Mouse (Mus musculus) thymus, postnatal 14 days (tissue): ENCODE results near the gene Slc1a2.

ENCODE experiments used
- DNase-seq: peaks from one replicate; pipeline ENCODE4 v3.0.0; 2021

Gene Slc1a2

DNA sequence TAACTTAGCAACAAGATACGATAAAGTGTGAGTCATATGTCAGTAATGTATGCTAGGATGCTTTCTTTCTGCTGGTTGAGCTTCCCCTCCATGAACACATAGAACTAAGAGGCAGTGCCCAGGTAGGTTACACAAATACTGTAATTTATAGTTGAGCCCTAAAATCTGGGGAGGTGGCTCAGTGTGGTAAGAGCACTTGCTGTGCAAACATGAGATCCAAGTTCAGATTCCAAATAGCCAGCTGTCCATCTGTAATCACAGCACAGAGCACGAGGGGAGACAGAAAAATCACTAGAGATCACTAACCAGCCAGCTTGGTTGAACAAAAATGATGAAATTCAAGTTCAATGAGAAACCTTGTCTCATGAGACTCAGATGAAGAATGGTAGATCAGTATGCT is 63.4 kb downstream of the Slc1a2 start:
- DNase-seq, result no peak

DNA sequence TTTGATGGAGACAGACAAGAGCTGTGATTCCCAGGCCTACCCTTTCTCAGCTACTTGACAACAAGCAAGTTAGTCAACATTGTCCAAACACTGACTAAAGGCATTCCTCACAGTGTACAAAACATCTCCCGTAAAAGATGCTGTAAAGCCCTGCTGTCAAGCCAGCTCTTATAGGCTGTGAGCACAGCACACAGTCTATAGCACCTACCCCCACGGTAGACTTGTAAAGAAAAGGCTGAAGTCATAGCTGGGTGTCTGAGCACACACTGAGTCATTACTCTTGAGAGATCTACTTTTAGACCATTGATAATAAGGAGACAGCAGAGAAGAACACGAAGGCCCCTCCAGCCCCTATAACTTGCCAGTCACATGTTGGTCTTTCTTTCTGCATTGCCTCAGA is 66.6 kb downstream of the Slc1a2 start:
- no peak for DNase-seq

DNA sequence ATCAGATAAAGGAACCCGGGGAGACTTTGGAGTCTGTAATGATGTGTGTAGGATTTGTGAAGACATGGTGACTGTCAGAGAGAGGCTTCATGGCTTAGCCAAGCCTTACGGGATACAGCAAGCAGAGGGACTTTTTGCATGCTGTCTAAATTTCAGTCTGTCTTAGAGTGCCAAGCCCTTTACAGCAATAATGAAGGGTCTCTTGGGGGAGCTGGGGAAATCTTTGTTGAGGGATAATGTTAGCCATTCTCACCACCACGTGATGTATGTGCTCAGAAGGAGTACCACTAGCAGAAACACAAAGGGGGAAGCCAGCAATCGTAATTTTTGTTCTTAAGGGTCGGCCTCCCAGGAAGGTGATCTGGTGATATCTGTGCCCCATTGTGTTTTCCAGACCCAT is 71.9 kb downstream of the Slc1a2 start:
- no peak for DNase-seq

DNA sequence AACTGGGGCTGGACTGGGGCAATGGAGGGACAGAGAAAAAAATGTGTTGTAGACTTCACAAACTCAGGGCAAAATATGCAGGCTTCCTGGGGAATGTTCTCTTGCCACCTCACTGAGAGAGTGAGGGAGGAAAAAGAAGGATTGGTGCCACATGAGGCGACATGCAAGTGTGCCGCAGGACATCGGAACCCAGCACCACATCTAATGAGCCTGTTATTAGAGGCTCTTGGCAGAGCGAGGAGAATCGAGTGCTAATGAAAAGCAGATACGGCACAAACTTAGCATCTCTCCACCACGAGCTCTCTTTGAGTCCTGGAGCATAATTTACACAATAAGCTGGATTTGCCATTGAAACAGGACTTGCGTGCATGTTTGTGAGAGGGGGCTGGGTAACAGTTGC is 72.3 kb downstream of the Slc1a2 start:
- no peak for DNase-seq

DNA sequence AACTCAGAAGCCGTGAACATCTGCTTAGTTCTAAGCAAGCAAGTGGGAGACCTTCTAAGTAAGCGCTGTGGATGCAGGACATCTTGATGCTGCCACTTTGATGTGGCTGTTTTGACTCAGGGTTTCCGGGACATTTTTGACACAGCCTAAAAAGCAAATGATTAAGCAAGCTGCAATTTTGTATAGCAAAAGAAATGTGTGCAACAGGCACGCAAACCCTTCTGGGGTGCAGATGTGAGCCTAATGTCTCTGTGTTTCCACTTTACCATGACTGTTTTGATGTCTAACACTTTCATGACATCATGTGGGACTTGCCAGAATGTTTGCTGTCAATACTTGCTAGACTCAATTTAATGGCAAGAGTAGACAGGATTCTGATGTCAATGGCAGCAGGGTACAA is 74.7 kb downstream of the Slc1a2 start:
- DNase-seq, result peak; percentile 21

DNA sequence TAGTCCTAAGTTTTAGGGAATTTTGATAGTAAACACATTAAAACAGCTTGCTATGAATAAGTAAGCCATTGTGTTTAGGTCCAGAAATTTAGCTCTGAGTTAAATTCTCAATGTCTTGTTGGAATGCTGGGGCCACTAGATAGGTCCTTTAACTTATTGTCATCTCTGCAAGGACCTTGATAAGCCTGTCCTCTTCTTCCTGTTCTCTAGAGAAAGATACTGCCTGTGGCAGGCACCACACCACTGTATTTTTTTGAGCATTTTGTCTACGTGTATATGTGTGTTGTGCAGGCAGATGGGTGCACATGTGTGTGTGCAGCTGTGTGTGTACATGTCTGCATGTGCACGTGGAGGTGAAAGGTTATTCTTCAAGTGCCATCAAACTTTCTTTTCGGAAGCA is 75.6 kb downstream of the Slc1a2 start:
- DNase-seq, result no peak

DNA sequence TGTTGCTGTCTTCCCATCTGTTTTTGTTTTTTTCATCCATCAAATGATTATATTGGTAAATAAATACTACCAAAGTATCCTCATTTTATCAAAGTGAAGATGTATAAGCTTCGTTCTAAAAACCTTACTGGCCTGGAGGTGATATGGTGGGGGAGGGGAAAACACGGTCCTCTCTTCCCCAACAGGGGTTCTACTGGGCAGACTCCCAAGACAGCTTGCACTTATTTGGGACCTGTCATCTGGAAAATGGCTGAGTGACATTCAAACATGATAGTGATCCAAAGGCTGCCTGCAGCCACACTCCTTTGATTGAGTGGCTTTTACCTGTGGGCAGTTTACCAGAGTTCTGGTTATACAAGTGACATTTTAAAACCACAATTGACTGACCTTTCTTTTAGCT is 76.6 kb downstream of the Slc1a2 start:
- DNase-seq, result no peak

DNA sequence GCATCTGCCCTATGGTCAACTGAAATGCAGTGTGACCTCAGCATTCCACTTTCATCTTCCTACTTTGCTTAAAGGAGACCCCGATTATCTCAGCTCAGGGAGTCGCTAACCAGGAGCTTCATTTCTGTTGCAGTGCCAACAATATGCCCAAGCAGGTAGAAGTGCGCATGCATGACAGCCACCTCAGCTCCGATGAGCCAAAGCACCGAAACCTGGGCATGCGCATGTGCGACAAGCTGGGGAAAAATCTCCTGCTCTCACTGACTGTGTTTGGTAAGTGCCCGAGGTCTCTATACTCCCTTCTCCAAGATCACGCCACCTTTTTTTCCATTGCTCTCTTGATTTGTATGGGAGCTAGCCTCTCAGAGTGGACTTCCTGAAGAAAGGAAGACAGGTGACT is 77.4 kb downstream of the Slc1a2 start:
- no peak for DNase-seq

DNA sequence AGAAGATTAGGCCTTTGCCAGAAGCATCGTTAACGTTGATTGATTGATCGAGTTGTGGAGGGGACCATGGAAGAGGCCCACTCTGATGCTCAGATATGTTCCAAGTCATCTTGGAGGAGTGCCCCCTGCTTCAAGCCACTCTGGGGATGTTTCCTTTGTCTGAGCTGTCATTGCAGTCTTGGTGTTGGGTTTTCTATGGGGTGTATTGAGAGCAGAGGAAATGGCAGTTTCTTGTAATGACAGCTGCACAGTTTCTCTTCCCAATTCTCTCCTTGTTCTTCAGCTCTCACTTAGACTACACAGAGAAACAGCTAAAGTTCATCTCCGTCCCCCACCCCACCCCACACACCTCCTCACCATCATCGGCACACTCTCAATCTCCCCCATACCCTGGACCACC is 78.0 kb downstream of the Slc1a2 start:
- DNase-seq, result no peak

DNA sequence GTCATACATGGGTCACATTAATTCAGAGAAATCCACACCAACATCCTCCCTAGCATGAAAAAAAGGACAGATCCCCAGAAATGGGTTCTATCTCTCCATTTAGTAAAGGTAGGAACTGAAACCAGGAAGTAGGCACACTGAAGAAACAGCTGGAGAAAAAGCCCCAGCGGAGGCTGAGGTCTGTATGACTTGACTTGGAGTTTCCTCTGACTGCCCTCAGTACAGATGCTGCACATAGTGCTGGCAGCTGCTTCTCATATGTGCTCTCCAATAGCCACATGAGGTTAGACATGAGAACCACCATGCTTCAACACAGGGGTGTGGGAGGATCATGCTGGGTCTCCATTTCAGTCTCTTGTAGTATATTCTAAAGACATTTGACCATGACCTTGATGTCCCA is 80.4 kb downstream of the Slc1a2 start:
- DNase-seq, result no peak

DNA sequence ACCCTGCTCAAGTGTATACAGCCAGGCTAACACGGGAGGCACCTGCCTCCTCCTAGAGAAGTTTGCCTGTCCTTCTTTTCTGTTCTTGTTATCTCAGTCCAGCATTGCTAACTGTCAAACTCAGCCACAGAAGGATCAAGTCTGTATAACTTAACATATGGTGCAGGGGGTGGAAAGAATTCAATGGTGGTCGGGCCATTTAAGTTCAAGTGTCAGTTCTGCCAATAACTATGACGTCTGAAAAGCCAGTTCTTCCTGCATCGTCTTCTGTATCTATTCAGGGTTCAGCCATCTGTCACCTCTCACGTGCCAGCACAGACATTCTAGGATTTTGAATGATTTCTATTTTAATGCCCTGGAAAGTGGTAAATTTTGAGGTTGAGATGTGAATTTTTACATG is 84.2 kb downstream of the Slc1a2 start:
- DNase-seq, result no peak

DNA sequence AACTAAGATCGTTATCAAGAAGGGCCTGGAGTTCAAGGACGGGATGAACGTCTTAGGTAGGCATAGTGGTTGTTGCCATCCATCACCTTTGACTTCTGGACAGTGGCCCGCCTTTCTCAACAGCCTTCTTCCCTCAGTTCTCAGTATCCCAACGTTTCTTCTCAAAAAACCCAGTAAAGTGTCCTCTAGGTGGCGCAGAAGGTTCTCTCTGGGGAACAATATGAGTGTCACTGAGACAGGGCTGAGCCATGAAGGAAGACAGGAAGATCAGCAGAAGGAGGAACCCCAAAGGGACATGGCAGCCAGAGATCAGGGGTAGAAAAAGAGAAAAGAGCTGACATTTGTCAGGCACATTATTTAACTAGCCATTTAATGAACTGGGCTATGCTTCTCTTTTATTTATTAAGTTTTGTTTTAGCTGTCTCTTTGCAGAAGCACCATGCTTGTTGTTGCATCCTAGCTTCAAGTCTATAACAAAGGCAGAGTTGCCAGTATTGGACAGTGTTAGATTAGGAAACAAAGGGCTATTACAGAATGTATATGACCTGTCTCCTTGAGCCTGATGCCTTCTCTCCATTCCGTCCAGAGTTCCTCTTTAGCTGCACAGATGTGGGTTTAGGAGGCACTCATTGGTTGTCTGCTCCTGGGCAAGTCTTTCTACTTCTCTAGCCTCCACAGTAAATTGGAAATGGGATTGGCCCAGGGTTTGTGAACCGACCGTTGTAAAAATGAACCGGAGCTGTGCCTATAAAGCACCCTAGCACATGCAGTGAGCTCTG is 85.6 kb downstream of the Slc1a2 start:
- DNase-seq, result peak; percentile 80

DNA sequence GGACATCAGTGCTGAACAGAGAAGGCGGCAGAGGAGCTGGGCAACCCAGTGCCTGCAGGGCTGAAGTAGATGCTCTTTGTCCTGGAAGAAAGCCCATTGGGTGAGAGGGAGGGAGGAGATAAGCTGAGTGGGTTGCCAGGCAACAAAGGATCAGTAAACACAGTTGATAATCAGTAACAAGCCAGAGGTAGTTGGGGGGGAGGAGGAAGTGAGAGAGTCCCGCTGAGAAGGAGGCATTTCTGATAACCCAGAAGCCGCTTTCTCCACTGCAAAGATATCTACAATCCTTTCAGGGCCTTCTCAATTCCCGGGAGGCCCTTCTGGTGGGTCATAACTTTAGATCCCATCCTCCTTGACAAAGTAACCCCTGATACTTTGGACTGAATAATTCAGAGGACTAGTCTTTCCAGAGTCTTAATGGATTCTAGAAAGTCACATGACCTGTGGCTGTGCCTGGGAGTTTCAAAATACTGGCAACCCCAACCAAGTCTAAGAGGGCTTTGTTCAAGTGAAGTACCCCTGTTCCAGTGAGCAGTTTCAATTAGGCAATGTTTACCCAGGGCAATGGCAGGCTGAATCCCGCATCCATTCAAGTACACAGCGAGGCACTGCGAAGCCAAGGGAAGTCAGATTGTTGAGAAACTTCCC is 86.9 kb downstream of the Slc1a2 start:
- DNase-seq, result no peak

DNA sequence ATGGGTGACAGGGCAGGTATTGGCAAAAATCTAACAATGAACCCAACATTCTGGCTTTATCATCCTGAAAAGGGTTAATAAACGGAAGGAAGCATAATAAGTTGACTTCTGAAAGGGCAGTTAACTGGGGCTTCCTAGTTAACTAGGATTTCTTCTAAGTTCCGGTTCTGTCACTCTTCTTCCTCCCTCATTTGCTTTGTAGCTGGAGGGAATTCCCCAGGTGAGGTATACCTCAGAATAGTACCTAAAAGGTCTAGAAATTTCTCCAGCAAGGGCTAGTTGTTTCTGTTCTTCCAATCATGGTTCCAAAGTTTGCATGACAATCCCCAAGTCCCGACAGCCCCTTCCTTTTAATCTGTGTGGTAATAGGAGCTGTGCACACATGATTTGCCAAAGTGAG is 89.3 kb downstream of the Slc1a2 start:
- DNase-seq, result no peak

DNA sequence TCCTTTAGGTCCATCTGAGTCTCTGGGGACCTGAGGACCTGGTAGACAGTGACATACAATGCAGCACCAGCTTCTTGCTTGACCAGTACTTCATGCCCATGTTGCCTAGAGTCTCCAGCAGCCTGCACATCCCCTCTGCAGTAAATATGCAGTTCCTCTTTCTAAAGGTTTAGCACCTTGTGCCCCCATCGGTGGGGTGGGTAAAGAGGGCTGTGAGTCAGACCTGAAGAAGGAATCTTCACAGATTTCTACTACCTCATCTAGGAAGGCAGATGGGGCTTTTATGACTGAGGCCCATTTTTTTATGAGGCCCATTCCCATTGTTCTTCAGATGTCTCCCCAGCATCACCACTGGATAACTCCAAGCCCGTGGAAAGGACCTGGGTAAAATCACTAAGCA is 91.5 kb downstream of the Slc1a2 start:
- DNase-seq, result no peak

DNA sequence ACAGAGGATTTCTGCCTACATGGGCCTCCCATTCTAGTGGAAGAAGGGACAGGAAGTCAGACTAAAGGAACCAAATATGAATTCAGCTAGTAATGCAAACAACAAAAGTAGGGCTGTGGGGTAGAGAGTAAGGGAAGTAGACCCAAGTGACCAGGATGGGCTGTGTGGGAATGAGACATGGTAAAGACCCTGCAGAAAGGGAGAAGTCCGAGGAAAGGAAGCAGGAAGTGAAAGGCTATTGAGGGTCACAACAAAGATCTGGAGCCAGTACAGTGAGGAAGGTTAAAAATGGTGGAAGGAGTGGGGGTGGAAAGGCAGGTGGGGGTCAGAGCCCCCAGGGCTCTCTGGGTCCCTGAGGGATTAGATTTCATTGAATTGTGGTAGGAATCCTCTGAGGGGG is 93.4 kb downstream of the Slc1a2 start:
- DNase-seq, result no peak

DNA sequence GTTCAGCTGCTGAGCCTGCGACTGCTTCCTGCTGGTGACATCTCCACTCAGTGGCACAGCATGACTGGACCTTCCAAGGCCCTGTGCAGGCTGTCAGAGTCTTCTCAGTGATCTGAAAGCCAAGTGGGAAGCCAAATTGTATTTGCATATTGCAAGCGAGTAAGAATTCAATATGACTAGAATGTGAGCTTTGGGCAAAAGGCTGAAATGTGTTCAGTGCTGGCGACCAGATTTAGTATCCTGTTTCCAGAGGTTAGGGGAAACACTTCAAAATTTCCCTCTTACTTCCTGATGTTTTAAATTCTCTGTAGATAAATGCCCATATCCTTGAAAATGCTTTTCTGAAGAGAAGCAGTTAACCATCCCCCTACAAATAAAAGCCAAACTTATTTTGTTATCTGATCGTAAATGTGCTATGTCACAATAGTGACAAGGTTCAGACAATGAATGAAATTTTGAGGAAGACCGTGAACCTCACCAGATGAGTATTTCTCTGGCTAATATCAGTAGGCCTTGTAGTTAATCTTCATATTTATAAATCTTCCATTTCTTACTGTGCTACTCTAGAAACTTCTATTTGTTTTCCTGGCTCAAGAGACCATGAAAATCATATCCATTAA is 98.9 kb downstream of the Slc1a2 start:
- DNase-seq, result no peak

DNA sequence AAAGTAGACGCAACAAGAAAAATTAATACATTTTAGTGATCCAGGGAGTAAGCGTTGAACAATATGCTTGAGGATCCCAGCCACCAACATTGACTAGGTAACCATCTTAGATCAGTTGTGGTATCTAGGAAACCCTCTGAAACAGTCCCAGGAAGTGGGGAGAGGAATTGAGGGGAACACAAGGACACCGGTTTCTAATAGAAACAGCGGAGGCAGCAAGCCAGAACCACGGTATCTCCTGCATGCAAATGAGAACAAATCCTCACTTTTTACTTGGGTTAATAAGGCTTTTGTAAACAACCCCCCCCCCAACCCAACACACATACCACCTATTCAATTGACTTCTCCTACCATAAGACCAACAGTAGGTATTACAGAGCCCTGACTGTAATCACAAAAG is 101.0 kb downstream of the Slc1a2 start:
- no peak for DNase-seq

DNA sequence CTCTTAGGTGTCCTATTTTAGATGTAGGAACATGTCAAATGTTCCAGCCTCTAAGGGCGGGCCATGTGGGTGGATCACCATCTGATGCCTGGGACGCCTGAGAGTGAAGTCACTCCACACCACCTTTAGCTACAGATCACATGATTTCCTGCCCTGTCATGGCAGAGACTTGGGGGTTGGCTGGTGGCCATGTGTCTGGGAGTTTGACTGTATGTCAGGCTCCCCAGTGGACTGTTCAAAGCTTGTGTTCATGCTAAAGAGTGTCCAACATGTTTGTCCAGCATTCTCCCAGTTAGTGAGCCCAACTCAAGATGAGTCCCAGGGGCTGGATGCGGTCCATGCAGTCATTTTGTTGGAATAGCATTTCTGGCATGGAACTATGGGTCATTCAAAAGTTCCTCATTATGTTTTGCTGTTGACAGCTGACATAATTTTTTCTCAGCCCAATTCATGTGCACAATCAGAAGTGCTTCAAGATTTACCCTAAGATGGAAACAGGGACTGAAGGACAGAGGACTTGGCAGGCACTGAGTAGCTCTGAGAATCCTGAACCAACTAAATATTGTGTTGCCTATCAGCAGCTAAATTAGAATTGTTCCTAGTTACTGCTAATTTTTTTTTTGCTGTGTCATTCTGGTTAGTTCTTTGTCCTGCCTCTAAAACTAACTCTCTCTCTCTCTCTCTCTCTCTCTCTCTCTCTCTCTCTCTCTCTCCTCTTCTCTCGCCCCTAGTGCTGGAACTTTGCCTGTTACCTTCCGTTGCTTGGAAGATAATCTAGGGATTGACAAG is 102.0 kb downstream of the Slc1a2 start:
- no peak for DNase-seq

DNA sequence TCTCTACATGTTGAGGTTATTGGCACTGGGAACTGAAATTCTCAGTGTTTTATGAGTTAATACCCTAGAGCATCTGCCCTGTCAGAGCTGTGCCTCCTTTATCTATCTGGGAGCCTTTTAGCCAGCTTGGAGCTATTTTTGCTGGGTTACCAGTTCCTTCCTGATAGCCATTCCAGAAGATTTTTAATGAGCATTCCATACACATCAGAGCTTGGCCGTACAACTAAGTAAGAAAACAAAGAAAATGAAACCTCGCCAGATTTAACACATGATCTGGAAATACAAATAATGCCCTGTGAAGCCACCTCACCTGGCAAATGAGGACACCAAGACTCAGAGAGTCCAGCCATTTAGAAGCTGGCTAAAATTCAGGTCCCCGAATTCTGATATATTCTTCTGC is 104.7 kb downstream of the Slc1a2 start:
- DNase-seq, result no peak

DNA sequence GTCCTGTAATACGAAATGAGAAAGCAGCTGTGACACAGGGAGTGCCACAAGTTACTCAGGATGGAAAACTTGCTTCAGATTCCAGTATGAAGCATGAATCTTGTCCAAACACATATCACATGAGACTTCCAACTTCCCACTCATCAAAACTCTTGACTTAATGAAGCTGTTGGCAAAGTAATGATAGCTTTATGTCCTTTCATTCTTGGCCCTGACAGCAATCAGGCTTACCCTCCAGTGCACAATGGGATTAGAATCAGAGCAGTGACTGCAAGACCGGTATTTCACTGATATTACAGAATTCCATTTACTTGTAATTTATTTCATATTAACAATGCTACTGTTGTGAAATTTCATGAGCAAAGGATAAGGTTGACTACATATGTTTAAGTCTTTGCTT is 105.5 kb downstream of the Slc1a2 start:
- no peak for DNase-seq

DNA sequence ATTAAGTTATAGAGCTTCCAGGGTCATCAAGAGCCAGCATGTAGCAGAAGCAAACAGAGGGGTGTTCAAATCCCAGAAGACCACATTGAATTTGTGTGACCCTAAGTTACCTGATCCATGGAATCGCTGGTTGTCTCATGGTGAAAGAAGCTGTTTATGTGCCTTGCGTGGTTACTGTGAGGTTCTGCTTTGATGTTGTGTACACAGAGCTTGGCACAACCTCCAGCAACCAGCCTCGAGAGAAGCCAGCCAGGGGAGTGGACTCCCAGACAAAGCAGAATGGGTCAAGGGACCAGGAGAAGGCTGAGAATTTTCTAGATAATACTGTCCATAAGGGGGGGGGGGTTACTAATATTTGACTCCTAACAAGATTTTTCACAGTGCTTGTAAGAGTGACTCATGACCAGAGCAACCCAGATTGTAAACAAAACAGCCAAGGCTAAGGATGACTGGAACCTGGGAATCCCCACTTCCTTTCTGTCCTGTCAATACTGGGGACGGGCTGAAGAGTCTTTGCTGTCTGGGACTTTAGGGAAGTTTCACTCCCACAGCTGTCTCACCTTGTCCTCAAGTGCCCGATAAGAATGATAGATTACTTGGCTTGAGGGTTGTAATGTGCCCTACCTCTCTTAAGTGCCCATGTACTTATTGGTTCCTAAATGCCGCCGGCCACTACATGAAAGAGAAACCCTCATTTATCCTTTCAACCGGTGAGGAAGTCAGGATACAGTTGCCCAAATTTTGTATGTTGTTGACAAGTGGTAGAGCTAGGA is 106.3 kb downstream of the Slc1a2 start:
- DNase-seq, result no peak

DNA sequence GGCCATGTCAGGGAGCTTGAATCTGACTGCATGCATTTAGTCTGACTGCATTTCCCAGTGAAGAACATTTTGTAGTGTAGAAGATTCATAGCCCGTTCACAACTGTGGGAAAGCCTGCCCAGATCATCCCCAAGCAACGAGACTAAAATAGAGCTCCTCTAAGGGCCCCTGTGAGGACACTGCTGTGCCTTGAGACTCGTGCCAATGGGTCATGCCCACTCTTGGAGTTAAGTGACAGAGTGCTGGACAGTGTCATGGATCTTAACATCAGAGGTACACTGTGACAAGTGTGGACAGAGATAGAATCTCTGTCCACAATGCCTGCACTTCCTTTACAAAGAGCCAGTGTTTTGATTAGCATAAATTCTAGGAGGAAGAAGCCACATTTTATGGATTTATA is 109.8 kb downstream of the Slc1a2 start:
- DNase-seq, result no peak
